Mouse (Mus musculus) liver, embryonic 14.5 days (tissue): ENCODE measurements at regions not wholly inside any gene's neighbourhood (a gene's known extent, or its start where the extent isn't known, plus 50 kb on each side); places are given as distances from the start of the nearest gene placed in this dataset.

Experiments used
- CTCF ChIP-seq: IDR thresholded peaks from 2 replicates; pipeline ENCODE4 v1.5.1; 2016; ENCODE audit warnings: antibody characterized with exemption, low read depth, control low read depth
- EP300 ChIP-seq: IDR thresholded peaks from 2 replicates; pipeline ENCODE4 v1.6.1; 2016; ENCODE audit warnings: antibody characterized with exemption, low read depth

DNA sequence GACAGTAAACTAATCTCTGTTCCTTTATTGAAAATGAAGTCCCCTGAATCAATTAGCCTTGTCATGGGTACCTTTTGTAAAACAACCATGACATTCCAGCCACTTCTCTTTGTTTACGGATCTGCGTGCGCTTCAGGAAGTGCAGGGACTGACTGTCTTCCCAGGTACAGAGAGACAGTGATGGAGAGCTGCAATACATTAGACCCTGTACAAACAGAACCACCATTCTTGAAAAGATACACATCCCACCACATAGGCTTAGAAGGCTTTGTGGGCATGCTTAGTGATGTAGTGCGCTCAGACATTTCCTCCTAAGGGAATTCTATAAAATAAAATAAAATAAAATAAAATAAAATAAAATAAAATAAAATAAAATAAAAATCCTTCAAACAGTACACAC lies 148.8 kb upstream of the Hnrnpa3 start:
- TF ChIP-seq CTCF (no peak), EP300 (no peak)
